In the genomic region with DNA sequence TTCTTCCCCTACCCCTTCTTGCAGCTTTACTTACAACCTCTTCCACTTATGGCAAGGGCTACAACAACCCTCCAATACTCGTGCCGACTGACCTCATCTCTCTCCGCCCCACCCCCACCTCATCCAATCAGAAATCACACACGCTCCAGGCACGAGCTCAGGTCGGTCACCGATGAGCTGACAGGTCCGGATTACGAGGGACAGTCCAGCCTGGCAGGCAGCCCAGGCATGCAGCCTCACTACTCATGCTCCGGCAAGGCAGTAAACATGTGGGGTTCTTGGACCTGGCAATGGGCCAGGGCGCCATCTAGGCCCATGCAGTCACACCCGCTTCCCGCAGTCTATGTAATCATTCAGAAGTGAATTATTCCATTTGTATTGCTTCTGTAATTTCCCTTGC, we compare ENCODE assay signal across 8 mouse cellular contexts. TPM values are rescaled to one million over a fixed set of nuclear protein-coding genes. Genes with fewer than 3 reads are reported as not detected.
DNase-seq lines count a peak whose midpoint lies in the region; ATAC-seq and TF ChIP-seq lines count a peak whose summit lies in the region.
"Had no signal": no experiment of that assay in that cellular context is flagged by ENCODE, and none has a peak within 500 bp of the region (broad histone marks: within the 10 kb centered on the region; RNA-seq: fewer than 3 reads in every experiment).

No protein-coding gene starts in this region.

- 0 out of 2 replicates have a peak overlapping the region, but pooled peaks have one; percentile 11 for H3K4me2 ChIP-seq in intestine, embryonic 15.5 days (replicated peaks)
- H3K4me2 ChIP-seq in forebrain, embryonic 12.5 days: no peak overlapping the region

- ATAC-seq in intestine, embryonic 15.5 days: peak; percentile 49; the same call in 1 of the 2 replicates
- no peak for ATAC-seq in forebrain, embryonic 12.5 days (ENCODE audit: low FRiP score)

- H3K4me1 ChIP-seq in intestine, embryonic 15.5 days (replicated peaks): no peaks in the 10 kb centered on the region
- no peaks in the 10 kb centered on the region for H3K4me1 ChIP-seq in forebrain, embryonic 12.5 days

- no peak for TF ChIP-seq CTCF in left cerebral cortex, adult 2 months (IDR thresholded peaks at IDR 0.05)

- peak; percentile 64 for DNase-seq in left cerebral cortex, postnatal 4 days
- DNase-seq in left cerebral cortex, adult 2 months (ENCODE audit: extremely low spot score in 1 of 2, low spot score in 2 of 2): no peak
- DNase-seq in adrenal gland, postnatal 25 days: peak; percentile 56
- peak; percentile 65 for DNase-seq in lung, postnatal 25 days (ENCODE audit: low spot score)
- DNase-seq in embryo, embryonic 11 days: no peak
- DNase-seq: cerebellum, adult 8-10 months had no signal

- H3K27ac ChIP-seq in left cerebral cortex, adult 2 months: no peak overlapping the region
- no peak overlapping the region for H3K27ac ChIP-seq in intestine, embryonic 15.5 days
- H3K27ac ChIP-seq in forebrain, embryonic 12.5 days: no peak overlapping the region

- no peaks in the 10 kb centered on the region for H3K27me3 ChIP-seq in intestine, embryonic 15.5 days (replicated peaks)
- no peaks in the 10 kb centered on the region for H3K27me3 ChIP-seq in forebrain, embryonic 12.5 days

- H3K36me3 ChIP-seq in intestine, embryonic 15.5 days: no peaks in the 10 kb centered on the region
- H3K36me3 ChIP-seq in forebrain, embryonic 12.5 days (replicated peaks): no peaks in the 10 kb centered on the region

- no peak overlapping the region for H3K9ac ChIP-seq in intestine, embryonic 15.5 days
- H3K9ac ChIP-seq in forebrain, embryonic 12.5 days: no peak overlapping the region

- H3K4me3 ChIP-seq in left cerebral cortex, adult 2 months: no peak overlapping the region
- H3K4me3 ChIP-seq in intestine, embryonic 15.5 days (replicated peaks): no peak overlapping the region
- H3K4me3 ChIP-seq in forebrain, embryonic 12.5 days (replicated peaks): no peak overlapping the region

- H3K9me3 ChIP-seq in intestine, embryonic 15.5 days: no peaks in the 10 kb centered on the region
- peaks cover 4% of the 10 kb centered on the region for H3K9me3 ChIP-seq in forebrain, embryonic 12.5 days

- WGBS in intestine, embryonic 15.5 days: 50% methylated on average over 13 of the region's 13 CpGs
- WGBS in forebrain, embryonic 12.5 days: 75% methylated on average over 13 of the region's 13 CpGs

- intact Hi-C loops in left cerebral cortex, postnatal 4 days (cut with DNase I): no loop called here
- intact Hi-C loops in left cerebral cortex, adult 2 months (cut with DNase I): no loop called here

RNA-seq across cellular contexts. Expression of a gene that starts 23.4 kb away (rescaled TPM):
- total RNA-seq in left cerebral cortex, postnatal 4 days (2021): 10 to 100 TPM; 17.4 to 19.9 TPM
- total RNA-seq in left cerebral cortex, adult 2 months (2021): 10 to 100 TPM; 48.4 to 58.1 TPM
- 11.1 and 18.4 TPM in 2 replicates for total RNA-seq in adrenal gland, postnatal 25 days (2021)
- 11.3 and 11.4 TPM in 2 replicates for polyA plus RNA-seq in intestine, embryonic 15.5 days (2015; fragmentation: Nextera tagmentation; extraction: Ambion mirVana)
- polyA plus RNA-seq in forebrain, embryonic 12.5 days (2016; fragmentation: Nextera tagmentation; extraction: Ambion mirVana): 2.4 and 2.5 TPM in 2 replicates

Comparison
In these comparisons a context has a peak if more than half of its experiments do, and no peak if none do; other contexts are left out.
1. DNase-seq: peak in left cerebral cortex, postnatal 4 days (single experiment), adrenal gland, postnatal 25 days (single experiment) and lung, postnatal 25 days (single experiment); none in left cerebral cortex, adult 2 months (0 of 2) and embryo, embryonic 11 days (single experiment).